Mouse (Mus musculus) 416B (cell line): ENCODE data around the gene Zfp110.

ENCODE experiments used
- DNase-seq: peaks from one replicate; pipeline ENCODE4 v3.0.0; 2011; ENCODE audit warnings: low read depth

Zfp110 gene

DNA sequence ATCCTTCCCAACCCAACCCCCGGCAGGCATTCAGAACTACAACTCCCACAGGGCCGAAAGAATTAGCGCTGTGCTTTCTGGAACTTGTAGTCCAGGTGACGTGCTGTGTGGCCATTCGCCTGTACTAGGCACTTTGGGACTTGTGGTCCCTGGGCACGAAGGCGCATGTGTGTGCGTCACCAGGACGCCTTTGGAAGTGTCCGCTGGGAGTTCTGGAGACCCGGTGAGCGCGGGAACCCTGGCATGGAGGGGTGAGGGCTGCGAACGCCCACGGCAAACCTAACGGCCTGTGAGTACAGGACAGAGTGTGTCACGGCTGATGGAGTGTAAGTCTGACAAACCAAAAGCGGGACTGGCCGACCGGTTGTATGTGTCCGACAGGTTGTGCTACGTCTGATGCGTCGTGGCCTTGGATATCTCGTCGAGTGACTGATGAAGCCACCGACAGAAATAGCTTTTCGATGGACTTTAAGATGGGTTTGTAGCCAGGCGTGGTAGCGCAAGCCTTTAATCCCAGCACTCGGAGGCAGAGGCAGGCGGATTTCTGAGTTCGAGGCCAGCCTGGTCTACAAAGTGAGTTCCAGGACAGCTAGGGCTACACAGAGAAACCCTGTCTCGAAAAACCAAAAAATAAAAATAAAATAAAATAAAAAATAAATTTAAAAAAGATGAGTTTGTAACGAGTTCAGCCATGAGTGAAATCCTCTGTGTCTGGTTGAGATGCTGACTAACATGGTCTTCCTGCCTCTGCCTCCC, 63.3 kb downstream of the Zfp110 start, which contains the start of gene Zscan22:
Gene Zscan22, plus strand, starts transcription at position 161 of the 756 bp plus-strand sequence.
- peak; percentile 96 for DNase-seq
